Mouse (Mus musculus): Measurements from ENCODE around the gene Cacna2d1. TPM values are rescaled to one million over a fixed set of nuclear protein-coding genes. Genes with fewer than 3 reads are reported as not detected.

Gene Cacna2d1
- polyA plus RNA-seq, 1 experiment from 2014 or later = 11.0 TPM

GRCm38 (mm10) chr5:16189878-16190277 lies 255.4 kb downstream of the Cacna2d1 start:
- WGBS = 28% methylated on average over 4 of the region's 4 CpGs
- H3K4me2 ChIP-seq = no peak overlapping the region

GRCm38 (mm10) chr5:16191165-16191564 lies 256.7 kb downstream of the Cacna2d1 start:
- 87% methylated on average over 3 of the region's 3 CpGs for WGBS
- Histone ChIP-seq H3K4me2 (no peak overlapping the region), H3K9me3 (no peaks in the 10 kb centered on the region), H3K36me3 (no peaks in the 10 kb centered on the region), H3K27ac (no peak overlapping the region), H3K9ac (no peak overlapping the region), H3K27me3 (no peaks in the 10 kb centered on the region), H3K4me3 (no peak overlapping the region), H3K4me1 (no peaks in the 10 kb centered on the region)
- ATAC-seq (ENCODE audit: borderline replicate concordance, extremely low read depth, low FRiP score, low TSS enrichment) = no peak

More at GRCm38 (mm10) chr5:16189878-16190277, 255.4 kb downstream of the Cacna2d1 start:
- no peaks in the 10 kb centered on the region for H3K9me3 ChIP-seq
- ATAC-seq (ENCODE audit: borderline replicate concordance, extremely low read depth, low FRiP score, low TSS enrichment) = no peak
- H3K36me3 ChIP-seq = no peaks in the 10 kb centered on the region
- no peak overlapping the region for H3K9ac ChIP-seq
- H3K4me1 ChIP-seq = no peaks in the 10 kb centered on the region
- no peak overlapping the region for H3K4me3 ChIP-seq
- H3K27me3 ChIP-seq = no peaks in the 10 kb centered on the region
- H3K27ac ChIP-seq = no peak overlapping the region

GRCm38 (mm10) chr5:16199816-16200215 lies 265.3 kb downstream of the Cacna2d1 start:
- H3K27ac ChIP-seq = no peak overlapping the region
- H3K4me3 ChIP-seq = no peak overlapping the region
- no peaks in the 10 kb centered on the region for H3K36me3 ChIP-seq
- no peak overlapping the region for H3K4me2 ChIP-seq
- no peaks in the 10 kb centered on the region for H3K4me1 ChIP-seq
- H3K9ac ChIP-seq = no peak overlapping the region
- no peaks in the 10 kb centered on the region for H3K27me3 ChIP-seq
- WGBS = 43% methylated on average over 2 of the region's 2 CpGs
- no peaks in the 10 kb centered on the region for H3K9me3 ChIP-seq
- no peak for ATAC-seq (ENCODE audit: borderline replicate concordance, extremely low read depth, low FRiP score, low TSS enrichment)

GRCm38 (mm10) chr5:16221960-16222359 lies 287.5 kb downstream of the Cacna2d1 start:
- no peak overlapping the region for H3K4me2 ChIP-seq
- WGBS = 51% methylated on average over 4 of the region's 4 CpGs
- no peaks in the 10 kb centered on the region for H3K4me1 ChIP-seq
- no peaks in the 10 kb centered on the region for H3K36me3 ChIP-seq
- ATAC-seq (ENCODE audit: borderline replicate concordance, extremely low read depth, low FRiP score, low TSS enrichment) = no peak
- H3K4me3 ChIP-seq = no peak overlapping the region
- H3K27ac ChIP-seq = no peak overlapping the region
- no peaks in the 10 kb centered on the region for H3K9me3 ChIP-seq
- no peaks in the 10 kb centered on the region for H3K27me3 ChIP-seq
- no peak overlapping the region for H3K9ac ChIP-seq

- WGBS = 58% methylated on average over 2 of the region's 2 CpGs
- H3K9me3 ChIP-seq = no peaks in the 10 kb centered on the region
- ATAC-seq (ENCODE audit: borderline replicate concordance, extremely low read depth, low FRiP score, low TSS enrichment) = no peak
Measured at GRCm38 (mm10) chr5:16225359-16225758, 290.9 kb downstream of the Cacna2d1 start.

GRCm38 (mm10) chr5:16229384-16229783 lies 294.9 kb downstream of the Cacna2d1 start:
- Histone ChIP-seq H3K9ac (no peak overlapping the region), H3K27ac (no peak overlapping the region), H3K4me1 (no peaks in the 10 kb centered on the region), H3K9me3 (no peaks in the 10 kb centered on the region), H3K4me2 (no peak overlapping the region), H3K27me3 (no peaks in the 10 kb centered on the region), H3K4me3 (no peak overlapping the region), H3K36me3 (no peaks in the 10 kb centered on the region)
- ATAC-seq (ENCODE audit: borderline replicate concordance, extremely low read depth, low FRiP score, low TSS enrichment) = peak; percentile 89; the same call in 1 of the 2 replicates
- WGBS = 47% methylated on average over 3 of the region's 3 CpGs

More at GRCm38 (mm10) chr5:16225359-16225758, 290.9 kb downstream of the Cacna2d1 start:
- H3K4me2 ChIP-seq = no peak overlapping the region
- H3K9ac ChIP-seq = no peak overlapping the region
- no peaks in the 10 kb centered on the region for H3K4me1 ChIP-seq
- H3K27me3 ChIP-seq = no peaks in the 10 kb centered on the region
- no peak overlapping the region for H3K4me3 ChIP-seq
- H3K36me3 ChIP-seq = no peaks in the 10 kb centered on the region
- H3K27ac ChIP-seq = no peak overlapping the region

GRCm38 (mm10) chr5:16231477-16231876 lies 297.0 kb downstream of the Cacna2d1 start:
- ATAC-seq (ENCODE audit: borderline replicate concordance, extremely low read depth, low FRiP score, low TSS enrichment) = no peak
- H3K4me1 ChIP-seq = no peaks in the 10 kb centered on the region
- no peaks in the 10 kb centered on the region for H3K36me3 ChIP-seq
- WGBS = 85% methylated on average over 9 of the region's 9 CpGs
- H3K4me3 ChIP-seq = no peak overlapping the region
- no peaks in the 10 kb centered on the region for H3K27me3 ChIP-seq
- no peak overlapping the region for H3K4me2 ChIP-seq
- no peaks in the 10 kb centered on the region for H3K9me3 ChIP-seq
- H3K27ac ChIP-seq = no peak overlapping the region
- H3K9ac ChIP-seq = no peak overlapping the region

GRCm38 (mm10) chr5:16234891-16235290 lies 300.4 kb downstream of the Cacna2d1 start:
- H3K4me3 ChIP-seq = no peak overlapping the region
- H3K4me2 ChIP-seq = no peak overlapping the region
- H3K27ac ChIP-seq = no peak overlapping the region
- 68% methylated on average over 6 of the region's 6 CpGs for WGBS
- no peak overlapping the region for H3K9ac ChIP-seq
- H3K27me3 ChIP-seq = no peaks in the 10 kb centered on the region
- H3K36me3 ChIP-seq = no peaks in the 10 kb centered on the region
- H3K4me1 ChIP-seq = peaks cover 4% of the 10 kb centered on the region; the same call in 1 of the 2 replicates
- ATAC-seq (ENCODE audit: borderline replicate concordance, extremely low read depth, low FRiP score, low TSS enrichment) = no peak
- no peaks in the 10 kb centered on the region for H3K9me3 ChIP-seq

- peaks cover 4% of the 10 kb centered on the region; the same call in 1 of the 2 replicates for H3K4me1 ChIP-seq
- H3K9me3 ChIP-seq = no peaks in the 10 kb centered on the region
- no peak overlapping the region for H3K27ac ChIP-seq
- H3K27me3 ChIP-seq = no peaks in the 10 kb centered on the region
- 80% methylated on average over 2 of the region's 2 CpGs for WGBS
- H3K9ac ChIP-seq = no peak overlapping the region
- ATAC-seq (ENCODE audit: borderline replicate concordance, extremely low read depth, low FRiP score, low TSS enrichment) = no peak
- H3K4me2 ChIP-seq = no peak overlapping the region
- H3K36me3 ChIP-seq = no peaks in the 10 kb centered on the region
- no peak overlapping the region for H3K4me3 ChIP-seq
Measured at GRCm38 (mm10) chr5:16235864-16236263, 301.4 kb downstream of the Cacna2d1 start.

- no peak for ATAC-seq (ENCODE audit: borderline replicate concordance, extremely low read depth, low FRiP score, low TSS enrichment)
- H3K4me3 ChIP-seq = no peak overlapping the region
- H3K9me3 ChIP-seq = no peaks in the 10 kb centered on the region
- H3K4me1 ChIP-seq = peaks cover 4% of the 10 kb centered on the region; the same call in 1 of the 2 replicates
- H3K27me3 ChIP-seq = no peaks in the 10 kb centered on the region
- no peaks in the 10 kb centered on the region for H3K36me3 ChIP-seq
- no peak overlapping the region for H3K27ac ChIP-seq
- no peak overlapping the region for H3K4me2 ChIP-seq
- no peak overlapping the region for H3K9ac ChIP-seq
- 75% methylated on average over 4 of the region's 4 CpGs for WGBS
Measured at GRCm38 (mm10) chr5:16236608-16237007, 302.1 kb downstream of the Cacna2d1 start.

GRCm38 (mm10) chr5:16237972-16238371 lies 303.5 kb downstream of the Cacna2d1 start:
- Histone ChIP-seq H3K27me3 (no peaks in the 10 kb centered on the region), H3K36me3 (no peaks in the 10 kb centered on the region), H3K4me1 (peaks cover 4% of the 10 kb centered on the region; the same call in 1 of the 2 replicates), H3K4me3 (no peak overlapping the region), H3K9ac (no peak overlapping the region), H3K4me2 (no peak overlapping the region), H3K27ac (no peak overlapping the region), H3K9me3 (no peaks in the 10 kb centered on the region)
- 0 out of 2 replicates have a peak, but pooled peaks have one; percentile 27 for ATAC-seq (ENCODE audit: borderline replicate concordance, extremely low read depth, low FRiP score, low TSS enrichment)
- 36% methylated on average over 5 of the region's 5 CpGs for WGBS

GRCm38 (mm10) chr5:16240255-16240654 lies 305.8 kb downstream of the Cacna2d1 start:
- no peaks in the 10 kb centered on the region for H3K9me3 ChIP-seq
- peaks cover 4% of the 10 kb centered on the region; the same call in 1 of the 2 replicates for H3K4me1 ChIP-seq
- 86% methylated on average over 3 of the region's 3 CpGs for WGBS
- H3K4me2 ChIP-seq = no peak overlapping the region
- no peaks in the 10 kb centered on the region for H3K36me3 ChIP-seq
- ATAC-seq (ENCODE audit: borderline replicate concordance, extremely low read depth, low FRiP score, low TSS enrichment) = no peak
- H3K27me3 ChIP-seq = no peaks in the 10 kb centered on the region
- H3K9ac ChIP-seq = no peak overlapping the region
- no peak overlapping the region for H3K27ac ChIP-seq
- H3K4me3 ChIP-seq = no peak overlapping the region

- no peak overlapping the region for H3K9ac ChIP-seq
- H3K4me1 ChIP-seq = no peaks in the 10 kb centered on the region
- no peaks in the 10 kb centered on the region for H3K27me3 ChIP-seq
- H3K4me3 ChIP-seq = no peak overlapping the region
- H3K9me3 ChIP-seq = no peaks in the 10 kb centered on the region
- H3K4me2 ChIP-seq = no peak overlapping the region
- H3K36me3 ChIP-seq = no peaks in the 10 kb centered on the region
- no peak for ATAC-seq (ENCODE audit: borderline replicate concordance, extremely low read depth, low FRiP score, low TSS enrichment)
- H3K27ac ChIP-seq = no peak overlapping the region
- WGBS = 67% methylated on average over 2 of the region's 2 CpGs
Measured at GRCm38 (mm10) chr5:16243599-16243998, 309.1 kb downstream of the Cacna2d1 start.

Data from lung, embryonic 15.5 days (tissue).